Mouse (Mus musculus): Measurements from ENCODE around the gene Rhbdl2. TPM values are rescaled to one million over a fixed set of nuclear protein-coding genes. Genes with fewer than 3 reads are reported as not detected.

Gene Rhbdl2
- polyA plus RNA-seq (2012; rRNA removed) = 0.29 and 0.66 TPM in 2 replicates

- H3K4me3 ChIP-seq (replicated peaks; ENCODE audit: extremely low read depth, low read depth, low read length) = no peak within 1 kb of the TSS
- peak; percentile 34 for DNase-seq
- TF ChIP-seq POLR2A (IDR thresholded peaks at IDR 0.05; ENCODE audit: borderline replicate concordance, extremely low read depth, low read depth, low read length) (no peak), CTCF (IDR thresholded peaks at IDR 0.05; ENCODE audit: insufficient read depth, low read length) (no peak)
- H3K4me1 ChIP-seq (ENCODE audit: control insufficient read depth, insufficient read depth, low read length) = no peaks in the 10 kb centered on the region
- WGBS = 24% methylated on average over 12 of the region's 12 CpGs
These were observed at the start of gene Rhbdl2 for GRCm38 (mm10) chr4:123787191-123787985. Gene Rhbdl2, plus strand, starts transcription at chr4:123787874.

- TF ChIP-seq POLR2A (IDR thresholded peaks at IDR 0.05; ENCODE audit: borderline replicate concordance, extremely low read depth, low read depth, low read length) (no peak), CTCF (IDR thresholded peaks at IDR 0.05; ENCODE audit: insufficient read depth, low read length) (no peak)
- 92% methylated on average over 4 of the region's 4 CpGs for WGBS
- no peak for DNase-seq
- H3K4me1 ChIP-seq (ENCODE audit: control insufficient read depth, insufficient read depth, low read length) = no peaks in the 10 kb centered on the region
- H3K4me3 ChIP-seq (replicated peaks; ENCODE audit: extremely low read depth, low read depth, low read length) = no peak overlapping the region
These were observed 49.0 kb upstream of the Rhbdl2 start for GRCm38 (mm10) chr4:123738708-123739107.

- no peak overlapping the region for H3K4me3 ChIP-seq (replicated peaks; ENCODE audit: extremely low read depth, low read depth, low read length)
- WGBS = 80% methylated on average over 1 of the region's 1 CpGs
- DNase-seq = no peak
- H3K4me1 ChIP-seq (ENCODE audit: control insufficient read depth, insufficient read depth, low read length) = peaks cover 2% of the 10 kb centered on the region; the same call in 1 of the 2 replicates
- TF ChIP-seq CTCF (IDR thresholded peaks at IDR 0.05; ENCODE audit: insufficient read depth, low read length) (no peak), POLR2A (IDR thresholded peaks at IDR 0.05; ENCODE audit: borderline replicate concordance, extremely low read depth, low read depth, low read length) (no peak)
These were observed 44.8 kb upstream of the Rhbdl2 start for GRCm38 (mm10) chr4:123742891-123743290.

- H3K4me1 ChIP-seq (ENCODE audit: control insufficient read depth, insufficient read depth, low read length) = peaks cover 8% of the 10 kb centered on the region
- no peak for TF ChIP-seq POLR2A (IDR thresholded peaks at IDR 0.05; ENCODE audit: borderline replicate concordance, extremely low read depth, low read depth, low read length)
- TF ChIP-seq CTCF (IDR thresholded peaks at IDR 0.05; ENCODE audit: insufficient read depth, low read length) = no peak
- 74% methylated on average over 4 of the region's 4 CpGs for WGBS
These were observed 42.4 kb upstream of the Rhbdl2 start for GRCm38 (mm10) chr4:123745221-123745775.

GRCm38 (mm10) chr4:123748726-123749415 is 38.8 kb upstream of the Rhbdl2 start:
- no peak for DNase-seq

More at GRCm38 (mm10) chr4:123745221-123745775, 42.4 kb upstream of the Rhbdl2 start:
- no peak for DNase-seq
- H3K4me3 ChIP-seq (replicated peaks; ENCODE audit: extremely low read depth, low read depth, low read length) = no peak overlapping the region

GRCm38 (mm10) chr4:123749484-123750130 is 38.1 kb upstream of the Rhbdl2 start:
- no peak for TF ChIP-seq CTCF (IDR thresholded peaks at IDR 0.05; ENCODE audit: insufficient read depth, low read length)
- no peak for TF ChIP-seq POLR2A (IDR thresholded peaks at IDR 0.05; ENCODE audit: borderline replicate concordance, extremely low read depth, low read depth, low read length)
- peak; percentile 39 for DNase-seq
- H3K4me1 ChIP-seq (ENCODE audit: control insufficient read depth, insufficient read depth, low read length) = peaks cover 11% of the 10 kb centered on the region
- WGBS = under 1% methylated on average over 54 of the region's 55 CpGs
- H3K4me3 ChIP-seq (replicated peaks; ENCODE audit: extremely low read depth, low read depth, low read length) = peak overlapping the region; percentile 80

More at GRCm38 (mm10) chr4:123748726-123749415, 38.8 kb upstream of the Rhbdl2 start:
- TF ChIP-seq CTCF (IDR thresholded peaks at IDR 0.05; ENCODE audit: insufficient read depth, low read length) (no peak), POLR2A (IDR thresholded peaks at IDR 0.05; ENCODE audit: borderline replicate concordance, extremely low read depth, low read depth, low read length) (no peak)
- Histone ChIP-seq H3K4me1 (ENCODE audit: control insufficient read depth, insufficient read depth, low read length) (peaks cover 11% of the 10 kb centered on the region), H3K4me3 (replicated peaks; ENCODE audit: extremely low read depth, low read depth, low read length) (peak overlapping the region; percentile 80)
- WGBS = 9% methylated on average over 10 of the region's 10 CpGs

- no peak for TF ChIP-seq CTCF (IDR thresholded peaks at IDR 0.05; ENCODE audit: insufficient read depth, low read length)
- peak; percentile 86 for TF ChIP-seq POLR2A (IDR thresholded peaks at IDR 0.05; ENCODE audit: borderline replicate concordance, extremely low read depth, low read depth, low read length)
- Histone ChIP-seq H3K4me3 (replicated peaks; ENCODE audit: extremely low read depth, low read depth, low read length) (peak within 1 kb of the TSS; percentile 80), H3K4me1 (ENCODE audit: control insufficient read depth, insufficient read depth, low read length) (peaks cover 11% of the 10 kb centered on the region)
- WGBS = under 1% methylated on average over 46 of the region's 46 CpGs
- DNase-seq = peak; percentile 98
These were observed 37.5 kb upstream of the Rhbdl2 start, which contains the start of gene Akirin1 for GRCm38 (mm10) chr4:123750152-123750651. Gene Akirin1, minus strand, starts transcription at chr4:123750345.

- Histone ChIP-seq H3K4me3 (replicated peaks; ENCODE audit: extremely low read depth, low read depth, low read length) (peak overlapping the region; percentile 79), H3K4me1 (ENCODE audit: control insufficient read depth, insufficient read depth, low read length) (peaks cover 11% of the 10 kb centered on the region)
- TF ChIP-seq CTCF (IDR thresholded peaks at IDR 0.05; ENCODE audit: insufficient read depth, low read length) = no peak
- no peak for TF ChIP-seq POLR2A (IDR thresholded peaks at IDR 0.05; ENCODE audit: borderline replicate concordance, extremely low read depth, low read depth, low read length)
- peak; percentile 11 for DNase-seq
- under 1% methylated on average over 8 of the region's 8 CpGs for WGBS
These were observed 36.9 kb upstream of the Rhbdl2 start for GRCm38 (mm10) chr4:123750707-123751312.
